Mouse (Mus musculus): ENCODE data around the gene Rab3il1.

The Rab3il1 gene

GRCm38 (mm10) chr19:10060783-10061590 lies 59.5 kb downstream of the Rab3il1 start:
- DNase-seq (ENCODE audit: low read depth, low spot score): no peak

DNA sequence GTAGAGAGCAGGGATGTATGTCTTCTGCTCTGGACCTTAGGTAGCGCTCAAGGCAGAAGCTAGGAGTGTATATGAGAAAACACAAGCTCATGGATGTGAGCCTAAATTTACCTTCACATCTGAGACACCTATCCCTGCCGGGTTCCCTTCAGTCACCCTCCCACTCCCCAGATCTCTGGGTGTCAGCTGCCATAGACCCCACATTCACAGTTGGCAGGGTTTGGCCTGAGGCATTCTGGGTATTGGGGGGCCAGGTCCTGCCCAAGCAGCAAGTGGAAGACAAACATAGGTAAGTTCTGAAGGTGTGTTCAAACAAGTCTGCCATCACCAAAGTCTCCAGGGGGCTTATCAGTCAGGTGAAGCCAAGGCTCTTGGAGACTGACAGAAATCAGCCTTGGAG lies 60.2 kb downstream of the Rab3il1 start:
- no peak for DNase-seq (ENCODE audit: low read depth, low spot score)

DNA sequence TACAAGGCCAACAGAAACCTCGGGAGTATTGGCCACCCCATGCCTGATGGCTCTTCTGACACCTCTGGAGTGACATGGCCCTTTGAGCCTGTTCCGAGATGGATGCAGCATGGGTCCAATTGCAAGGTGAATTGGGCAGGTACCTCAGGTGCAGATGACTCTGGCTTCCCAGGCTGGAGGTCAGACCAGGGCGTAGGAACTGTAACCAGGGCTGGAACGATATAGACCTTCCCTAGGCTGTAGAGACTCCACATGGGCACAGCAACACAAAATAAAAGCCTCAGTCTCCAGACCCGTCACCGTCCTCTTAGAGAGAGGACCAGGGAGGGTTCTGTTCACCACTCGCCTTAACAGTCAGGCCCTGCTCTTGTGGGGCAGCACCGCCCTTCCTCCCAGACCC lies 60.8 kb downstream of the Rab3il1 start:
- no peak for DNase-seq (ENCODE audit: low read depth, low spot score)

DNA sequence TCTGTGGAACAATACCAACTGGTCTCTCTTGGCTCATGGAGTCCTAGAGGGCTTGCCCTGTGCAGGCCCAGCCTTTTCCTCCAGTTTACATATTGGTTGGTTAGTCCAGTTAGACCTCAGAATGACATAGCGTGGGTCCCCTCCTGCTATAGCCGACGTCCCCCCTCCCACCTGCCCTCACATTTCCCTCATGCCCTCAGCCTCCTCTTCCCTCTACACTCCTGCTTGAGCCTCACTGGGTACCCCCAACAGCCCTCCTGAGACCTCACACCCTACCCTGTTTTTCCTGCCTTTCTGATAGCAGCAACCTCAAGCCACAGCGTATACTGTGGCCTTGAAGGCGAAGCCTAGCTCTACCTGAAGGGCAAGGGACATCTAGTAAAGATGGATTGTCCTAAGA lies 61.4 kb downstream of the Rab3il1 start:
- no peak for DNase-seq (ENCODE audit: low read depth, low spot score)

DNA sequence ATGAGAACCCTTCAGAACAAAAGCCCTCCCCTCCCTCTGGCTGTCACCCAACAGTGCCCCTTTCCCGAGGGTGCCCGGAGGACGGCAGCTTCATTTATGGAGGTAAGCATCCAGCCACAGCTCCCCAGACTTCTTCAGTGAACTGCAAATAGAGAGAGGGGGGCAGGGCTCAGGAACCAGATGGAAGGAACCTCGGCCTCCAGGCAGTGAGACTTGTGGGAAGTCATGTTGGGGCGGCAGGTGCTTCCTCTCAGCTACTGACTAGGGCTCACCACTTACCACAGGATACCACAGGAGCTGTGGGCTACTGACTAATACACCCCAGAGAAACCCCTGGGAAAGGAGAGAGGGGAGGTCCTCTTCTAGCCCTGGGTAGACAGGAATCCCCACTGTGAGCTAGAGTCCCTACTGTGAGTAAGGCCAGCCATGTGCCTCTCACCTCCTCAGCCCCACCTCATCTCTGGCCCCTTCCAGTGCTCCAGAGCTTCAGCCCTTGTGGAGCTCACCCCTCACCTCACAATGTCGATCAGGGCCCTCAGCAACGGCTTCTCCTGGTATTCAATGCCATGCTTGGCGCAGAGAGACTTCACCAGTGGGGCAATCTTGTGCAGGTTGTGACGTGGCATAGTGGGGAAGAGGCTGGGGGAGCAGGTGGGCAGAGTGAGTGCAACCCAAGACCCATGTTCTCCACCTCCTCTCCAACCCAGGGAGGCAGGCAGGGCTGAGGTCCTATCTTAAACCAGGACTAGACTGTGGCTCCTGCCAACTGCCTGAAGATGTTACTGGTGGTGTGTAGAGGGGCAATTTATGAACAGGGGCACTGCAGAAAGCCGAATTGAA lies 62.9 kb downstream of the Rab3il1 start:
- DNase-seq (ENCODE audit: low read depth, low spot score): no peak

DNA sequence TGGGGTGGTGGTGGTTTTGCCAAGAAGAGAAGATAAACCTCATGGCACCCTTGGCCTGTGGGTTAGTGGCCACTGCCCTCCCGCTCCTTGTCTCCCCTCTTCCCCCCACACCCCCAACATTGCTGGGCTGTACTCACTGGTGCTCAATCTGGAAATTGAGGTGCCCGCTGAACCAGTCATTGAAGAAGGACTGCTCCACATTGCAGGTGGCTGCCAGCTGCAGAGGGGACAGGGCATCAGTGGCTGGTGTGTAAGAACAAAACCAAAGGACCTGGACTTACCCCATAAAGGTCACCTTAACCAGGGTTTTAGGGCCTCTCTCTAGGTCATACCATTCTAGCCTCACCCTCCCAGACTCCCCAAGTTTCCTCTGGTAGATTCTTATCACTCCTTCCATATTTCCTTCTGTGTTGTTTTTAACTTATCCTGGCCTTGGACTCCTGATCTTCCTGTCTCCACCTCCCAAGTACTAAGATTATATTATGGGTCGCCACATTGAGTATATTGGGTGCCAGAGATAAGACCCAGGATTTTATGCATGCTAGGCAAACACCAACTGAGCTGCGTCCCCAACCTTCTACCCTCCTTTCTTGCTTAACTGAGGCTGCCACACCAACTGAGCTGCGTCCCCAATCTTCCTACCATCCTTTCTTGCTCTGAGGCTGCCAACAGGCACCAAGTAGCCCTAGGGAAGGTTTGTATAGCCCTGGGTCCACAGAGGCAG lies 64.2 kb downstream of the Rab3il1 start:
- no peak for DNase-seq (ENCODE audit: low read depth, low spot score)

DNA sequence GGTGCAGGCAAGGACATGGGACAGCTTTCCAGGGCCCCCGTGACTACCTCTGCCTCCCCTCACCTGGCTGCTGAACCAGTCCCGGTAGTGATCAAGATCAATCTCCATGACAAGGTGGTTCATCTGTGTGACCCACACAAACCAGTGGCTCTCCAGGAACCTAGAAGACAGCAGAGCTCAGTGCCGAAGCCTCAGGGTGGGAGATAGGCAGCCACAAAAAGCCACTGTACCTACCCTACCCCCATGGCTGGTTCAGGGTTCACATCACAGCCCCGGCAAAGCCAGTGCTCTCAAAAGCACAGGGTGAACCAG lies 64.7 kb downstream of the Rab3il1 start:
- no peak for DNase-seq (ENCODE audit: low read depth, low spot score)

GRCm38 (mm10) chr19:10066502-10066901 lies 65.0 kb downstream of the Rab3il1 start:
- no peak for DNase-seq (ENCODE audit: low read depth, low spot score)

DNA sequence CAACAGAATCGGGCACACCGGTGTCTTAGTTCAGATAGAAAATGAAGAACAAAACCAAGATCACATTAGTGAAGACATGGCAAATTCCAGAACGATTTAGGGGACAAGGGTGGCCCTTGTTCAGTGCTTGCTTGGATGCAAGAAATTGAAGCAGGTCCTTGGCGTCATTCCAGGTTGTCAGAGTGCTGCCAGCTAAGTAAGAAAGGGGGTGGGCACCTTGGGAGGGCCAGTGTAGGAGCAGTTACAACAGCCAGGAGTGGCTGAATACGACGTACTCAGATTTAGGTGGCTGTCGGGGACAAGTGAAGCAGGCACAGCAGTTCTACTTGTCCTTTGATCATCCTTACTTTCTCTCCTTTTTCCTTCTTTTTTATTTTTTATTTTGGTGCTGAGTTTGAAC lies 66.2 kb downstream of the Rab3il1 start:
- DNase-seq (ENCODE audit: low read depth, low spot score): no peak

DNA sequence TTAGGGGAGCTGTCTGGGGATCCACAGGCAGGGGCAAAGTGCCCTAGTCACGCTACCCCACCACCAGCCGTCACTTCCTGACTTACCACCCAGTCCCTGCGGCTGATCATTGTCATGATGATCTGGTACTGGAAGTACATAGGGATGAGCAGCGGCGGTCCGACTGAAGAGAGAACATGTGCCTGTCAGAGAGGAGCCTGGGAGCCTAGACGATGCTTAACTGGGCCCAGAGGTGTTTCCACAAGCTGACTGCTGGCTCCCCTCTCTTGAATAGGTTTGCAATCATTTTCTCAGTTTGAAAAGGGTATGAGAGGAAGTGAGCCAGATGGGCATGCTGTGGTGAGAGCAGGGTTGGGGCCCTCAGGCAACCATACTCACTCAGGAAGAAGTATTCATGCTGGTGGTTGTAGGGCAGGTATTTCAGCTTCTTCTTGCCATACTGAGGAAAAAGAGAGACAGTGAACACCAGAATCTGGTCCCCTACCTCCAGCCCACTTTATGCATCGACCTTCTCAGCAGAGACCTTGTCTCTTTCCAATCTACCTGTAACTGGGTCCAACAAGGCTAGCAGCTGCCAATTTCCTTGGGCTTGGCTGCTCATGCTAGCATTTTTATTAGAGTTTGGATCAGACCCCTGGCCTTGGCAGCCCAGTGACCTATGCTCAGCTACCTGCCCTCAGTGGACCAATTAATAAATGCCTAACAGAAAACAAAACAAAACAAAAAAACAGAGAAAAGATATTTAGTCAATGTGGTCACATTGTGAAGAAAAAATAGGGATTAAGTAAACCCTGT lies 68.9 kb downstream of the Rab3il1 start:
- DNase-seq (ENCODE audit: low read depth, low spot score): no peak

DNA sequence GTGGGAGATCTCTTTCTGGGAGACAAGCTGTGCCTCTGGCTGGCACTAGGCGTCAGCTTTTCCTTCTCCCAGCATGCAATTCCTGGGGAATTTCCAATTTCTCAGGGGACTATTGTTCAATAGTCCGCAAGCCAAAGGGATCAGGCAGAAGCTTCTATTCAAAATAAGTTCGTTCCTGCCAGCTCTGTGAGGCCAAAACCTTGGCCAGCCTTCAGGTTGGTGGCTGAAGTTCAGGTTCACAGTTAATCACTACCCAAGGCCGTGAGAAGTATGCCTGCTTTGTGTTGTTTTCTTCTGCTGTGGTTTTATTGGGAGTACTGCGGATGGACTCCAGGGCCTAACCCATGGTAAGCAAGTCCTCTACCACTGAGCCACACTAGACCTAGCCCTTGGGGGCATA lies 69.7 kb downstream of the Rab3il1 start:
- DNase-seq (ENCODE audit: low read depth, low spot score): no peak

DNA sequence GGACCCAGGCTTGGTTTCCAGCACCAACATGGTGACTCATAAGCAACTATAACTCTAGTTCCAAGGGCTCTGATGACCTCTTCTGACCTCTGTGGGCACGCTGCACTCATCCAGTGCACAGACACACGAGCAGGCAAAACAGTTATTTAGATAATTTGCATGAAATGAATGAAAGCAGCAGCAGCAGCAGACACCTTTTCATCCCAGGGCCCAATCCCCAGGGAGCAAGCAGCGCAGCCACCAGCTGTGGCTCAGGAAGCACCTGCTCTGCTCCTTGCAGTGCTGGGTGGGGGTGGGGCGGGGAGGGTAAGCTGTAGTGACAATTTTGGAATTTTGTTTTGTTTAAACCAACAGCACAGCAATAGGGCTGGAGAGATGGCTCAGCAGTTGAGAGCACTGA lies 70.4 kb downstream of the Rab3il1 start:
- DNase-seq (ENCODE audit: low read depth, low spot score): no peak

DNA sequence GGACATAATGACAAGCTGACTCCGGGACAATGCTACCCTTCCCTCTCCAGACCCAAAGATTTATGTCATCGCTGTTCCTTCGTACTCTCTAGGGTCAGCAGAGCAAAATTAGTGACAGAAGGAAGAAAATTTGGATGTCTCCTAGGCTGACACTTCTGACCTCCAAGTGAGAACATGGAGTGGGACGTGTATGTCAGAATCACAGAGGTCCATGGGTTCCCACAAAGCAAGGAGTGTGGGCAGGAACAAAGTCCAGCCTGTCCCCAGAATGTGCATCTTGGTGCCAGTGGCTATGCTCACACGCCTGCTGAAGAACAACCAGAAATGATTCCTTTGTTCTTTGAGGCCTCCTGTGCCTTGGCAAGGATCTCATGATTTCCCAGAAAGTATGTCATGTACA lies 71.7 kb downstream of the Rab3il1 start:
- DNase-seq (ENCODE audit: low read depth, low spot score): no peak

- no peak for DNase-seq (ENCODE audit: low read depth, low spot score)
Observed at GRCm38 (mm10) chr19:10078392-10078791, 76.9 kb downstream of the Rab3il1 start.

- no peak for DNase-seq (ENCODE audit: low read depth, low spot score)
Observed at GRCm38 (mm10) chr19:10080384-10080783, 78.9 kb downstream of the Rab3il1 start.

DNA sequence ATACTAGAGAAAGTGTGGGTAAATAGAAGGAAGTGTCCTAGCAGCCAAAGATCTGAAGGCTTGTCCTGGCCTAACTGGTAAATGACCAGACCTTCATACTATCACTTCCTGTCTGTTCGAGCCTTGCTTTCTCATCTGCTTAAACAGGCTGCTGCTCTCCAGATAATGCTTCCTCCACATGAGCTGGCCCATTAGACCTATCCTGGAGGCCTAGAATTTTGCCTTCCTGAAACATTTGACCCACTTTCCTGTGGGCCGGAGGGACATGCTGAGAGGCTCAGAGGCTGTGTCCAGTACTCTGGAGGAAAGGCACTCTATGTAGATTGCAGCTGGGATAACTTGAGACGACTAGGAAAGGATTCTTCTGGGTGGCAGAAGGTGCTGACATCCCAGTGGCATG lies 80.6 kb downstream of the Rab3il1 start:
- no peak for DNase-seq (ENCODE audit: low read depth, low spot score)

GRCm38 (mm10) chr19:10085454-10085853 lies 84.0 kb downstream of the Rab3il1 start:
- no peak for DNase-seq (ENCODE audit: low read depth, low spot score)

GRCm38 (mm10) chr19:10086976-10087375 lies 85.5 kb downstream of the Rab3il1 start:
- DNase-seq (ENCODE audit: low read depth, low spot score): no peak

All from retina, adult 2 months (tissue).